Mouse (Mus musculus) heart, embryonic 11.5 days (tissue): ENCODE results near the gene Helz2. TPM values are rescaled to one million over a fixed set of nuclear protein-coding genes. Genes with fewer than 3 reads are reported as not detected.
"Not testable (repeated sequence)": the region's sequence is repeated elsewhere in the genome, so short reads cannot be mapped to it uniquely, and the experiment has no call there.

Experiments used
- ATAC-seq: fragments of 200-750 bp; cut with Nextera tagmentation; replicated peaks from 2 replicates; pipeline ENCODE4 v1.8.0; 2017; ENCODE audit warnings: moderate library complexity; ENCODE audit not compliant: insufficient number of reproducible peaks, low FRiP score, low TSS enrichment
- H3K27ac ChIP-seq: fragments of 300-500 bp; sonication (generic); 2 replicates; pipeline ENCODE4 v1.5.1; 2014; ENCODE audit warnings: mild to moderate bottlenecking, low read depth, low read length
- H3K27me3 ChIP-seq: fragments of 300-500 bp; sonication (generic); 2 replicates; pipeline ENCODE4 v1.6.1; 2014; ENCODE audit warnings: mild to moderate bottlenecking, low read length, mixed read lengths; ENCODE audit not compliant: control insufficient read depth, insufficient read depth
- H3K36me3 ChIP-seq: fragments of 300-500 bp; sonication (generic); 2 replicates; pipeline ENCODE4 v1.6.1; 2014; ENCODE audit warnings: mild to moderate bottlenecking, low read length, moderate library complexity, mixed read lengths; ENCODE audit not compliant: control insufficient read depth, insufficient read depth
- H3K4me1 ChIP-seq: fragments of 300-500 bp; sonication (generic); 2 replicates; pipeline ENCODE4 v1.6.1; 2014; ENCODE audit warnings: low read length; ENCODE audit not compliant: control insufficient read depth, insufficient read depth
- H3K4me2 ChIP-seq: fragments of 300-500 bp; sonication (generic); 2 replicates; pipeline ENCODE4 v1.6.1; 2014; ENCODE audit warnings: mild to moderate bottlenecking, moderate library complexity
- H3K4me3 ChIP-seq: fragments of 300-500 bp; sonication (generic); 2 replicates; pipeline ENCODE4 v1.5.1; 2014; ENCODE audit warnings: low read depth, low read length
- H3K9ac ChIP-seq: fragments of 300-500 bp; sonication (generic); 2 replicates; pipeline ENCODE4 v1.6.1; 2014; ENCODE audit warnings: mild to moderate bottlenecking, low read depth, low read length, moderate library complexity
- H3K9me3 ChIP-seq: fragments of 300-500 bp; sonication (generic); replicated peaks from 2 replicates; pipeline ENCODE4 v1.6.1; 2016; ENCODE audit warnings: low read length; ENCODE audit not compliant: control insufficient read depth
- WGBS: fragments of 180-500 bp; shearing (Covaris S2); extraction: QIAGEN DNeasy Blood & Tissue Kit; methylation state at CpG from one replicate; pipeline ENCODE4 v1.1.7; 2014; ENCODE audit not compliant: insufficient replicate concordance; 5-methylcytosine and 5-hydroxymethylcytosine counted together
- polyA plus RNA-seq: library from polyadenylated mRNA; unstranded; fragments of >200 nt; fragmentation: Nextera tagmentation; extraction: Ambion mirVana; gene quantifications from 2 replicates; pipeline ENCODE4 v1.2.1, GENCODE M21; 2014

Gene Helz2
- 1.2 and 1.3 TPM in 2 replicates for polyA plus RNA-seq

- Histone ChIP-seq H3K4me2 (peak within 1 kb of the TSS; percentile 78), H3K9me3 (no peaks in the 10 kb centered on the region), H3K27me3 (no peaks in the 10 kb centered on the region), H3K27ac (no peak within 1 kb of the TSS), H3K4me1 (no peaks in the 10 kb centered on the region), H3K4me3 (peak within 1 kb of the TSS; percentile 58), H3K36me3 (no peaks in the 10 kb centered on the region), H3K9ac (peak within 1 kb of the TSS; percentile 81)
- 6% methylated on average over 16 of the region's 16 CpGs for WGBS
- ATAC-seq: peak; percentile 71
Observed at GRCm38 (mm10) chr2:181241602-181242313, at the start of gene Helz2. Gene Helz2 (minus strand): TSS chr2:181242027.

- Histone ChIP-seq H3K27ac (no peak overlapping the region), H3K36me3 (0 out of 2 replicates have a peak, but pooled peaks cover 2% of the 10 kb centered on the region), H3K4me1 (peaks cover 9% of the 10 kb centered on the region; the same call in 1 of the 2 replicates), H3K27me3 (no peaks in the 10 kb centered on the region), H3K9me3 (no peaks in the 10 kb centered on the region), H3K4me3 (no peak overlapping the region), H3K9ac (no peak overlapping the region), H3K4me2 (no peak overlapping the region)
- WGBS: 76% methylated on average over 1 of the region's 1 CpGs
- no peak for ATAC-seq
Observed at GRCm38 (mm10) chr2:181290937-181291336, 49.1 kb upstream of the Helz2 start.

GRCm38 (mm10) chr2:181288691-181289090 lies 46.9 kb upstream of the Helz2 start:
- ATAC-seq: no peak
- WGBS: 75% methylated on average over 3 of the region's 3 CpGs

GRCm38 (mm10) chr2:181287958-181288350 lies 46.1 kb upstream of the Helz2 start, which contains the start of gene Gmeb2:
Gene Gmeb2 (minus strand): TSS chr2:181288035.
- ATAC-seq: peak; percentile 96
- under 1% methylated on average over 38 of the region's 38 CpGs for WGBS
- H3K4me1 ChIP-seq, H3K9me3 ChIP-seq, H3K36me3 ChIP-seq, H3K27me3 ChIP-seq: not testable (repeated sequence)
- peak within 1 kb of the TSS; percentile 89 for H3K9ac ChIP-seq
- peak within 1 kb of the TSS; percentile 70 for H3K4me3 ChIP-seq
- H3K27ac ChIP-seq: peak within 1 kb of the TSS; percentile 96
- H3K4me2 ChIP-seq: peak within 1 kb of the TSS; percentile 75

More at GRCm38 (mm10) chr2:181288691-181289090, 46.9 kb upstream of the Helz2 start:
- Histone ChIP-seq H3K4me3 (peak overlapping the region; percentile 70), H3K9ac (peak overlapping the region; percentile 52; the same call in 1 of the 2 replicates), H3K36me3 (0 out of 2 replicates have a peak, but pooled peaks cover 2% of the 10 kb centered on the region), H3K4me1 (peaks cover 9% of the 10 kb centered on the region; the same call in 1 of the 2 replicates), H3K9me3 (no peaks in the 10 kb centered on the region), H3K27me3 (no peaks in the 10 kb centered on the region), H3K27ac (no peak overlapping the region), H3K4me2 (peak overlapping the region; percentile 63)

GRCm38 (mm10) chr2:181287338-181287957 lies 45.6 kb upstream of the Helz2 start:
- H3K27me3 ChIP-seq: no peaks in the 10 kb centered on the region
- 1% methylated on average over 38 of the region's 71 CpGs for WGBS
- peak overlapping the region; percentile 75 for H3K4me2 ChIP-seq
- peak overlapping the region; percentile 70 for H3K4me3 ChIP-seq
- ATAC-seq: peak; percentile 86
- no peaks in the 10 kb centered on the region for H3K9me3 ChIP-seq
- peaks cover 9% of the 10 kb centered on the region; the same call in 1 of the 2 replicates for H3K4me1 ChIP-seq
- 0 out of 2 replicates have a peak, but pooled peaks cover 2% of the 10 kb centered on the region for H3K36me3 ChIP-seq
- peak overlapping the region; percentile 89 for H3K9ac ChIP-seq
- H3K27ac ChIP-seq: peak overlapping the region; percentile 96

DNA sequence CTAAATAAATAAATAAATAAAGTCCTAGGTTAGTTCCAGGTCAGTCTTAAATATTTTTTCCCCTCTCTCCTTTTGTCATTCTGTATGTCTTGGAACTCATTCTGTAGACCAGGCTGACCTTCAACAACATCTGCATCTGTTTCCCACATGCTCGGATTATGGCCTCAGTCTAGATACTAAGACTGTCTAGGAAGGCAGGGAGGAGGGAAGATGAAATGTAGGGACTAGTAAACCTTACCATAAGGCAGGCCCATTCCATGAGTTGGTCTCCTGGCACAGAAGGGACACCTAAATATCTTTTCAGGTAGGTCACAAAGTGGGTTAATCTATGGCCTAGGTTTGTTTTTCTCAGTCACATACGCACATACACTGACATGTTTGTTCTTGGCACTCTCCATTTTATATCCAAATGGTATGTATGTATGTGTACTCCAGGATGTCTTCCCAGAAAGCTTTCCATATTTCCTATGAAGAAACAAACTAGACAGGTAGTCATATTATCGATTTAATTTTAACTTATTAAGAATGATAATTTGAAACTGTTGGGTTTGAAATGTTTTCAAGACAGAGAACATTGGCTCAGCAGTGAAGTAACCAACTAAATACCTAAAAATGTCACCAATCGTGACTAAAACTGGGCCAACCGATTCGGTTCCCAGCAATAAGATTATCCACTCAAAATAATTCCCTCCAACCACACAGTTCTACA lies 45.0 kb upstream of the Helz2 start:
- H3K36me3 ChIP-seq: 0 out of 2 replicates have a peak, but pooled peaks cover 2% of the 10 kb centered on the region
- H3K9ac ChIP-seq: peak overlapping the region; percentile 89
- WGBS: 55% methylated on average over 6 of the region's 6 CpGs
- peak overlapping the region; percentile 70 for H3K4me3 ChIP-seq
- H3K27ac ChIP-seq: peak overlapping the region; percentile 96
- peak overlapping the region; percentile 75 for H3K4me2 ChIP-seq
- no peaks in the 10 kb centered on the region for H3K27me3 ChIP-seq
- ATAC-seq: no peak
- no peaks in the 10 kb centered on the region for H3K9me3 ChIP-seq
- peaks cover 9% of the 10 kb centered on the region; the same call in 1 of the 2 replicates for H3K4me1 ChIP-seq

DNA sequence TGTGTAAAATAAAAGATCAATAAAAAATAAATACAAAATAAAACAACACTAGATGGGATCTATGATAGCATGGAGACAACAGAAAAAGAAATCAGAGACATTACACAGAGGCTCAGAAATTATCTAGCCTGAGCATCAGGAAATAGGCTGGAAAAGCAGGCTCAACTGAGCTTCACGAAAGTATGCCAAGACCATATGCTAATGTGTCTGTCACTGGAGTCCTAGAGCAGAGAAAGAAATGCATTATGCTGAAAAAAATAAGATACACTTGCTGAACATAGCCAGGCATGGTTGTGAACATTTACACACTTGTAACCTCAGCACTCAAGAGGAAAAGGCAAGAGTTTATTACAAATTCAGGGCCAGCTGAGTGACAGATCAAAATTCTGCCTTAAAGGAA lies 38.1 kb upstream of the Helz2 start:
- Histone ChIP-seq H3K4me2 (no peak overlapping the region), H3K9ac (no peak overlapping the region), H3K27ac (no peak overlapping the region), H3K4me3 (no peak overlapping the region), H3K4me1 (no peaks in the 10 kb centered on the region), H3K9me3 (no peaks in the 10 kb centered on the region), H3K36me3 (0 out of 2 replicates have a peak, but pooled peaks cover 9% of the 10 kb centered on the region), H3K27me3 (no peaks in the 10 kb centered on the region)
- ATAC-seq: no peak
- whole genome bisulfite sequencing: 82% methylated on average over 1 of the region's 1 CpGs

DNA sequence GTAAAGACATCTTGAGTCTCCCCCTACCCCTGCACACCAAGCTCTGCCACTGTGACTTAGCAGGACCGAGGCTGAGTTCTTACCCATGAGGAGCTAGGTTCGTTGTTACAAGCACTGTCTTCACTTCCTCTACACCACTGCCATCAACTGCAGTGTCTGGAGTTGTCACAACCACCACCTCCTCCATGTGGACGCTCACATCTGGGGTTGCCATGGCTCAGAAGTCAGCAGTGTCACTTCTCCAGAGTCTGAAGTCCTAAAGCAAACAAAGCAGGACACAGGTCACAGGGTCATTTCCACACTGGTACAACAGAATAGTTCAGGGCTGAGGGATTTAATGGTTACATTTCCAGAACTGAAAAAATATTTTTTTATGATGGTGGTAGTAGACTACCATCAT lies 36.0 kb upstream of the Helz2 start:
- no peak for ATAC-seq
- Histone ChIP-seq H3K27me3 (no peaks in the 10 kb centered on the region), H3K4me1 (no peaks in the 10 kb centered on the region), H3K27ac (no peak overlapping the region), H3K4me2 (no peak overlapping the region), H3K9ac (no peak overlapping the region), H3K36me3 (0 out of 2 replicates have a peak, but pooled peaks cover 14% of the 10 kb centered on the region), H3K4me3 (no peak overlapping the region), H3K9me3 (no peaks in the 10 kb centered on the region)
- WGBS: 75% methylated on average over 3 of the region's 3 CpGs
